Mouse (Mus musculus): Measurements from ENCODE around the gene Marcks. TPM values are rescaled to one million over a fixed set of nuclear protein-coding genes. Genes with fewer than 3 reads are reported as not detected.

The Marcks gene
- total RNA-seq, 2 experiments from 2014 or later = 75.6 to 79.2 TPM

Other genes starting within 250 kb of the Marcks start
- gene Hdac2, start 164.4 kb downstream of the Marcks start, total RNA-seq (2021) = 10 to 100 TPM; 59.9 to 65.8 TPM